Mouse (Mus musculus) hindbrain, embryonic 12.5 days (tissue): ENCODE data around the gene Olfr250. TPM values are rescaled to one million over a fixed set of nuclear protein-coding genes. Genes with fewer than 3 reads are reported as not detected.
"Not testable (repeated sequence)": the region's sequence is repeated elsewhere in the genome, so short reads cannot be mapped to it uniquely, and the experiment has no call there.

ENCODE experiments used
- ATAC-seq: fragments of 200-750 bp; cut with Nextera tagmentation; 2 replicates; pipeline ENCODE4 v1.8.0; 2017; ENCODE audit warnings: moderate TSS enrichment; ENCODE audit not compliant: low FRiP score
- H3K27ac ChIP-seq: fragments of 300-500 bp; sonication (generic); 2 replicates; pipeline ENCODE4 v1.5.1; 2016; ENCODE audit warnings: mild to moderate bottlenecking
- H3K27me3 ChIP-seq: fragments of 300-500 bp; sonication (generic); 2 replicates; pipeline ENCODE4 v1.6.1; 2016; ENCODE audit warnings: mild to moderate bottlenecking
- H3K36me3 ChIP-seq: fragments of 300-500 bp; sonication (generic); 2 replicates; pipeline ENCODE4 v1.6.1; 2016; ENCODE audit warnings: mild to moderate bottlenecking
- H3K4me1 ChIP-seq: fragments of 300-500 bp; sonication (generic); 2 replicates; pipeline ENCODE4 v1.6.1; 2016
- H3K4me2 ChIP-seq: fragments of 300-500 bp; sonication (generic); replicated peaks from 2 replicates; pipeline ENCODE4 v1.6.1; 2016; ENCODE audit warnings: mild to moderate bottlenecking
- H3K4me3 ChIP-seq: fragments of 300-500 bp; sonication (generic); 2 replicates; pipeline ENCODE4 v1.5.1; 2016; ENCODE audit warnings: mild to moderate bottlenecking
- H3K9ac ChIP-seq: fragments of 300-500 bp; sonication (generic); 2 replicates; pipeline ENCODE4 v1.6.1; 2016; ENCODE audit warnings: mild to moderate bottlenecking, moderate library complexity
- H3K9me3 ChIP-seq: fragments of 300-500 bp; sonication (generic); replicated peaks from 2 replicates; pipeline ENCODE4 v1.6.1; 2016; ENCODE audit warnings: mild to moderate bottlenecking
- WGBS: fragments of 180-500 bp; shearing (Covaris S2); methylation state at CpG from one replicate; pipeline ENCODE4 v1.1.7; 2016; 5-methylcytosine and 5-hydroxymethylcytosine counted together
- polyA plus RNA-seq: library from polyadenylated mRNA; unstranded; fragments of >200 nt; fragmentation: Nextera tagmentation; extraction: Ambion mirVana; gene quantifications from 2 replicates; pipeline ENCODE4 v1.2.1, GENCODE M21; 2016

Gene Olfr250
- polyA plus RNA-seq, result not detected in 2 replicates

GRCm38 (mm10) chr9:38366596-38366995 is at the start of gene Olfr250:
Olfr250 (plus strand) TSS chr9:38366896.
- Histone ChIP-seq H3K27me3 (no peaks in the 10 kb centered on the region), H3K36me3 (no peaks in the 10 kb centered on the region), H3K4me3 (no peak within 1 kb of the TSS), H3K27ac (no peak within 1 kb of the TSS), H3K9me3 (no peaks in the 10 kb centered on the region), H3K9ac (no peak within 1 kb of the TSS), H3K4me2 (no peak within 1 kb of the TSS), H3K4me1 (no peaks in the 10 kb centered on the region)
- 96% methylated on average over 2 of the region's 2 CpGs for WGBS
- no peak for ATAC-seq

DNA sequence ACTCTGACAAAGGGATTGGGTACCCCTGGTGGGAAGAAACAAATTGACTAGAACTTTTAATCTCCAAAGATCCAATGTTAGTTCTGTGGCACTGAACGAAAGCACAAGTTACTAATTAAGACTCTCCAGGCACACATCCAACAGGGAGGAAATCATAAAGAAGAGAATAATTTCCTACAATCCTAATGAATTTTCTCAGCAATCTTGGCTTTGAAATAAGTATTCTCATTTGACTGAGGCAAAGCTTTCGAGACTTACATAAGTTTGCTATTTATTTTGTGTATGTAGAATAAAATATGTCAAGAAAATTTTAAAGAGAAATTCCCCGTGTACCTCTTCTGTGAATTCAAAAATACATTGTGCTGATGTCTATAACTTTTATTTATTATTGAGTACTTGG is 37.9 kb upstream of the Olfr250 start, which contains the start of gene Olfr25:
Gene Olfr25, plus strand, starts transcription at position 301 of the 400 bp plus-strand sequence.
- Histone ChIP-seq H3K36me3 (no peaks in the 10 kb centered on the region), H3K4me2 (no peak within 1 kb of the TSS), H3K27me3 (no peaks in the 10 kb centered on the region), H3K9me3 (no peaks in the 10 kb centered on the region), H3K9ac (no peak within 1 kb of the TSS), H3K4me1 (no peaks in the 10 kb centered on the region), H3K27ac (no peak within 1 kb of the TSS), H3K4me3 (no peak within 1 kb of the TSS)
- WGBS, result 80% methylated on average over 3 of the region's 3 CpGs
- no peak for ATAC-seq

- Histone ChIP-seq H3K27me3 (no peaks in the 10 kb centered on the region), H3K4me3 (no peak within 1 kb of the TSS), H3K36me3 (no peaks in the 10 kb centered on the region), H3K4me1 (no peaks in the 10 kb centered on the region), H3K4me2 (no peak within 1 kb of the TSS), H3K27ac (no peak within 1 kb of the TSS), H3K9me3 (no peaks in the 10 kb centered on the region), H3K9ac (no peak within 1 kb of the TSS)
- ATAC-seq, result no peak
- 96% methylated on average over 4 of the region's 4 CpGs for whole genome bisulfite sequencing
These were observed 18.6 kb upstream of the Olfr250 start, which contains the start of gene Olfr898 for GRCm38 (mm10) chr9:38348111-38348510. Olfr898 (plus strand) TSS chr9:38348411.

GRCm38 (mm10) chr9:38376786-38377185 is 10.1 kb downstream of the Olfr250 start, which contains the start of gene Olfr251:
Olfr251 (plus strand) TSS chr9:38377086.
- no peak for ATAC-seq
- H3K4me3 ChIP-seq, result no peak within 1 kb of the TSS
- H3K4me2 ChIP-seq, result no peak within 1 kb of the TSS
- H3K4me1 ChIP-seq, result no peaks in the 10 kb centered on the region
- no peaks in the 10 kb centered on the region for H3K27me3 ChIP-seq
- no peak within 1 kb of the TSS for H3K9ac ChIP-seq
- H3K27ac ChIP-seq, result no peak within 1 kb of the TSS
- H3K36me3 ChIP-seq, result no peaks in the 10 kb centered on the region
- 67% methylated on average over 2 of the region's 2 CpGs for WGBS
- H3K9me3 ChIP-seq, result no peaks in the 10 kb centered on the region

GRCm38 (mm10) chr9:38401398-38401797 is 34.7 kb downstream of the Olfr250 start, which contains the start of gene Olfr147:
Olfr147 (plus strand) TSS chr9:38401698.
- Histone ChIP-seq H3K4me3 (no peak within 1 kb of the TSS), H3K4me2 (no peak within 1 kb of the TSS), H3K9me3 (no peaks in the 10 kb centered on the region), H3K27me3 (no peaks in the 10 kb centered on the region), H3K9ac (no peak within 1 kb of the TSS), H3K4me1 (no peaks in the 10 kb centered on the region), H3K36me3 (no peaks in the 10 kb centered on the region), H3K27ac (no peak within 1 kb of the TSS)
- ATAC-seq, result no peak
- 86% methylated on average over 1 of the region's 1 CpGs for WGBS

DNA sequence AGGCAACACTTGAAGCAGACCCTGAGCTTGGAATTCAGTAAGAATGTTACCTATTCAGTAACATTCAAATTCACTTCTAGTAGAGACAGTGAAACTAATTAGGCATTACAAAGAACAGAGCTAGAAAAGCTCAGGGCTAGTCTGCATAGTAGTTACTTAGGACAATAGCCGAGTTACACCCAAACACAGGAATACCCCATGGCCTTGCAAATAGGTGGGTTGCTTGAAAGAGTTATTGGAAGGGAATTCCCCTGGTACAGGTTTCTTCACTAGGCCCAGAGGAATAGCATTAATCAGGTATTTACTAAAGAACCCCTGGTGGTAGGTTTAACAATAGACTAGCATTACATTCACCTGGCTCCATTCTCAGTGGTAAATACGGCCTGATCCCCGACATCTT is 40.8 kb downstream of the Olfr250 start:
- 91% methylated on average over 3 of the region's 3 CpGs for WGBS
- not testable (repeated sequence) for H3K9me3 ChIP-seq, H3K27me3 ChIP-seq, H3K4me3 ChIP-seq, H3K36me3 ChIP-seq, ATAC-seq, H3K9ac ChIP-seq, H3K4me2 ChIP-seq, H3K27ac ChIP-seq, H3K4me1 ChIP-seq

DNA sequence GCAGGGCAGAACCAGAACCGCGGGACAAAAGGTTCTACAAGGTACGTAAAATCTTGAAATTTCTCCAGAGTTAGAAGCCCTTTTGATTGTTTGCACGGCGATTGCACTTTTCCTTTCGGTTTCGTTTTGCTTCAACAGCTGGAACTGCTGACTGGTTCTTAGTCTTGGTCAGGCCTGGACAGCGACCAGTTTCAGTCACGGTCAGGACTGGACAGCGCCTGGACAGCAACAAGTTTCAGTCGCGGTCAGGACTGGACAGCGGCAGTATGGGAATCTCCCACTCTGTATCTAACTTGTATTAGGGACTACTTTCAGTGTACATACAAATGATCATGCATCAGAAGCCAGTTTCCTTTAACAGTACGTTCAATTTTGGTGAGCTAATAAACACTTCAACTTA is 46.8 kb downstream of the Olfr250 start:
- not testable (repeated sequence) for H3K4me2 ChIP-seq, H3K4me1 ChIP-seq, H3K27me3 ChIP-seq, H3K27ac ChIP-seq, H3K4me3 ChIP-seq, H3K9me3 ChIP-seq, H3K9ac ChIP-seq, H3K36me3 ChIP-seq, ATAC-seq
- WGBS, result 92% methylated on average over 14 of the region's 14 CpGs

Other genes with a start within 250 kb of the Olfr250 start
- gene Olfr890, start 224.4 kb upstream of the Olfr250 start, polyA plus RNA-seq, result not detected in 2 replicates
- gene Olfr891, start 186.1 kb upstream of the Olfr250 start, polyA plus RNA-seq, result not detected in 2 replicates
- gene Olfr893, start 158.5 kb upstream of the Olfr250 start, polyA plus RNA-seq, result not detected in 2 replicates
- gene Olfr894, start 148.8 kb upstream of the Olfr250 start, polyA plus RNA-seq, result not detected in 2 replicates
- gene Olfr143, start 114.1 kb upstream of the Olfr250 start, polyA plus RNA-seq, result not detected in 2 replicates
- gene Olfr895, start 99.0 kb upstream of the Olfr250 start, polyA plus RNA-seq, result not detected in 2 replicates
- not detected in 2 replicates for gene Olfr896-ps1, start 75.8 kb upstream of the Olfr250 start, polyA plus RNA-seq
- gene Olfr25, start 37.8 kb upstream of the Olfr250 start, polyA plus RNA-seq, result not detected in 2 replicates
- gene Olfr898, start 18.5 kb upstream of the Olfr250 start, polyA plus RNA-seq, result not detected in 2 replicates
- gene Olfr251, start 10.2 kb downstream of the Olfr250 start, polyA plus RNA-seq, result not detected in 2 replicates
- gene Olfr147, start 34.8 kb downstream of the Olfr250 start, polyA plus RNA-seq, result not detected in 2 replicates
- gene Olfr901, start 62.6 kb downstream of the Olfr250 start, polyA plus RNA-seq, result not detected in 2 replicates
- not detected in 2 replicates for gene Olfr902, start 80.8 kb downstream of the Olfr250 start, polyA plus RNA-seq
- gene Olfr904, start 96.2 kb downstream of the Olfr250 start, polyA plus RNA-seq, result not detected in 2 replicates
- gene Olfr905, start 104.2 kb downstream of the Olfr250 start, polyA plus RNA-seq, result not detected in 2 replicates
- gene Olfr906, start 120.2 kb downstream of the Olfr250 start, polyA plus RNA-seq, result not detected in 2 replicates
- gene Olfr907, start 128.9 kb downstream of the Olfr250 start, polyA plus RNA-seq, result not detected in 2 replicates
- not detected in 2 replicates for gene Olfr911-ps1, start 154.7 kb downstream of the Olfr250 start, polyA plus RNA-seq
- gene Olfr910, start 171.0 kb downstream of the Olfr250 start, polyA plus RNA-seq, result not detected in 2 replicates
- not detected in 2 replicates for gene Olfr912, start 213.3 kb downstream of the Olfr250 start, polyA plus RNA-seq
- not detected in 2 replicates for gene Olfr913, start 225.9 kb downstream of the Olfr250 start, polyA plus RNA-seq
- not detected in 2 replicates for gene Olfr914, start 238.2 kb downstream of the Olfr250 start, polyA plus RNA-seq